Mouse (Mus musculus) G1E (cell line): ENCODE measurements at regions not wholly inside any gene's neighbourhood (a gene's known extent, or its start where the extent isn't known, plus 50 kb on each side); places are given as distances from the start of the nearest gene placed in this dataset.

ENCODE experiments used
- ATAC-seq: 2 replicates; pipeline ENCODE4 v1.8.0; 2016; ENCODE audit warnings: mild to moderate bottlenecking; ENCODE audit not compliant: insufficient number of reproducible peaks, poor library complexity, low FRiP score, severe bottlenecking; ENCODE audit errors: extremely low read depth
- DNase-seq: peaks from one replicate; pipeline ENCODE4 v3.0.0; 2012; ENCODE audit warnings: low spot score
- H3K27me3 ChIP-seq: 2 replicates; pipeline ENCODE4 v1.6.1; 2012; ENCODE audit warnings: mild to moderate bottlenecking, low read length, inconsistent platforms; ENCODE audit not compliant: insufficient read depth
- H3K36me3 ChIP-seq: replicated peaks from 2 replicates; pipeline ENCODE3; 2012; ENCODE audit warnings: mild to moderate bottlenecking, inconsistent platforms
- H3K4me1 ChIP-seq: 2 replicates; pipeline ENCODE4 v1.6.1; 2012; ENCODE audit warnings: low read depth, low read length, inconsistent platforms, mixed read lengths; ENCODE audit not compliant: insufficient read depth
- H3K4me3 ChIP-seq: 2 replicates; pipeline ENCODE4 v1.5.1; 2012; ENCODE audit warnings: low read depth, mild to moderate bottlenecking, inconsistent platforms, low read length, moderate library complexity, mixed read lengths
- H3K9me3 ChIP-seq: replicated peaks from 2 replicates; pipeline ENCODE4 v1.6.1; 2012; ENCODE audit warnings: inconsistent platforms
- CTCF ChIP-seq: IDR thresholded peaks from 2 replicates; pipeline ENCODE4 v1.5.1; 2012; ENCODE audit warnings: low read depth, low read length, inconsistent platforms, mixed read lengths
- GATA1 ChIP-seq: IDR thresholded peaks from 2 replicates; pipeline ENCODE4 v1.6.1; 2012; ENCODE audit warnings: borderline replicate concordance, low read length, inconsistent platforms, mixed read lengths
- GATA2 ChIP-seq: IDR thresholded peaks from 2 replicates; pipeline ENCODE4 v1.6.1; 2012; ENCODE audit warnings: low read depth, low read length, inconsistent platforms, borderline replicate concordance
- POLR2AphosphoS5 ChIP-seq: IDR thresholded peaks from 2 replicates; pipeline ENCODE4 v1.6.1; 2012; ENCODE audit warnings: low read depth, low read length, inconsistent platforms; ENCODE audit not compliant: insufficient replicate concordance
- TAL1 ChIP-seq: conservative IDR thresholded peaks from 2 replicates; pipeline ENCODE4 v1.6.1; 2012; ENCODE audit warnings: low read depth, low read length, inconsistent platforms, mixed read lengths

DNA sequence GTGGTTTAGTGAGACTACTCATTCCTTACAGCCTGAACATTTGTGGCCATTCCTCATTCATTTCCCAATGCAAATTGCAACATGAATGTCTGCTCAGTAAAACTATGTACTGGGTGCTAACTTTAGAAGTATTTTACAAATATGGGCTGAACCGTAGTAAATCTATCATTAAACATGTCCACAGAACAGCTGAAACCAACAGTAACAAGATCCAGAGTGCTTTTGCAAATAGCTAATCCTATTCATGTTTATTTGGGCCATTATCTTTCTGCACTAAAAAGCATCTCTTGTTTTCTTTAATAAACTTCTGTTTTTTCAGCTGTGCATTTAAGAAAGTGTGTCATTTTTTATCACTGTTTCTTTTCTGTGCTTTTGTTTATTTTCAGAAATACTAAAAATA, 1502.4 kb downstream of the Epha7 start:
- TF ChIP-seq GATA2: no peak
- TF ChIP-seq TAL1: no peak
- no peak for TF ChIP-seq POLR2AphosphoS5
- no peak for TF ChIP-seq CTCF
- no peak for TF ChIP-seq GATA1
- no peaks in the 10 kb centered on the region for H3K36me3 ChIP-seq
- no peaks in the 10 kb centered on the region for H3K27me3 ChIP-seq
- H3K4me3 ChIP-seq: no peak overlapping the region
- no peaks in the 10 kb centered on the region for H3K9me3 ChIP-seq
- no peaks in the 10 kb centered on the region; the same call in 1 of the 2 replicates for H3K4me1 ChIP-seq
- DNase-seq (no peak), ATAC-seq (no peak)

DNA sequence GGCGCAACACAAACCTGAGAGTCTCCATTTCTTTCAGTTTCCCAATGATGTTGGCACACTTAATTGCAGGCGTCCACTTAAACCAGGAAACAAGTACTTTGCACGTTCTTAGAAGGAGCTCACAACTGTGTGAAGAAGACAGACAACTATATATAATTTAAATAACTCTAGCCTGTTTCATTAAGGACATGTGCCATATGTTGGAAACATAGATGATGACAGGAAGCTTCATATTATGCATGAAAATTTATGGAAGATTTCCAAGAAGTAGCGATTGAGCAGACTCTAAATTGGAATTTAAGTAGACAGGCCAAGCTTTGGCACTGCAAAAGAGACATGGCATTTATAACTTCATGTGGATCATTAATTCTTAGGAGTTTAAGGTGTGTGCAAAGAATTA, 1504.1 kb downstream of the Epha7 start:
- TF ChIP-seq CTCF (no peak), GATA2 (no peak), TAL1 (no peak), GATA1 (no peak), POLR2AphosphoS5 (no peak)
- DNase-seq (no peak), ATAC-seq (no peak)
- no peak overlapping the region for H3K4me3 ChIP-seq
- H3K4me1 ChIP-seq: no peaks in the 10 kb centered on the region; the same call in 1 of the 2 replicates
- no peaks in the 10 kb centered on the region for H3K27me3 ChIP-seq
- no peaks in the 10 kb centered on the region for H3K9me3 ChIP-seq
- H3K36me3 ChIP-seq: no peaks in the 10 kb centered on the region

DNA sequence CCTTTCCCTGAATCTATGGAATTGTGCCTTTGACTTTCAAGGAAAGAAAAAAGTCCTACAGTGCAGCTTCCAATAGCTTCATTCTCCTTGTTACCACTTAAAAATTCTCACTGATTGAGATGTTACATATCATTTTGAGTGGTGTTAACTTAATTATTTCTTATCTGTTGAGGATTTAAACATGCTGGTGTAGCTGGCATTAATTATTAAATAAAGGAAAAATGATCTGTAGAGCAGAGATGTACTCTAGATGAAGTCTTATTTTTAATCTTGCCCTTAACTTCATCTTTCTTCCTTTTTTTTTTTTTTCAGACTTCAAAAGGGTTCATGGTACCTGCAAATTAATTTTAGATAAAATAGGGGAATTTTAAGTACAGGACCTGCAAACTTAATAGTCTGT, 1507.1 kb downstream of the Epha7 start:
- H3K9me3 ChIP-seq: no peaks in the 10 kb centered on the region
- DNase-seq: no peak
- H3K36me3 ChIP-seq: no peaks in the 10 kb centered on the region
- no peak for ATAC-seq
- no peaks in the 10 kb centered on the region for H3K4me1 ChIP-seq
- H3K4me3 ChIP-seq: no peak overlapping the region
- TF ChIP-seq GATA1 (no peak), POLR2AphosphoS5 (no peak), GATA2 (no peak), CTCF (no peak), TAL1 (no peak)
- H3K27me3 ChIP-seq: no peaks in the 10 kb centered on the region

DNA sequence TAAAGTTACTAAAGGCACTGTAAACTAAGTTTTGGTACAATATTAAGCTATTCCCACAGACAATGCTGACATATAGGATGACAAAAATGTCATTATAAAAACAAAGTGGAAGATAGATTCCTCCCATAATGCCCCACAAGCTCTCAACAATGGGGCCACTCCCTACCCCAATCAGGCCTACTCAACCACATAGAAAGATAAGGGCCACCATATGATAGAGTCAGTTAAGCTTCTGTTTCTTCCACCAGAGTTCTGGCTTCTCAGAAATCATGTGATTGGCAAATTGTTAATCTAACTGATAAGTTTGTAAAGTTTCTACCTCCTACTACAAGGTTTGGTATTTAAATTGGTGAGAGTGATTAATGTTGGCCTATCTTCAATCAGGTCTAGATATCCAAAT, 1534.6 kb downstream of the Epha7 start:
- H3K36me3 ChIP-seq: no peaks in the 10 kb centered on the region
- H3K4me1 ChIP-seq: peaks cover 22% of the 10 kb centered on the region
- H3K4me3 ChIP-seq: no peak overlapping the region
- no peaks in the 10 kb centered on the region for H3K9me3 ChIP-seq
- DNase-seq: no peak
- no peaks in the 10 kb centered on the region for H3K27me3 ChIP-seq
- ATAC-seq: peak; percentile 89
- no peak for TF ChIP-seq GATA2
- 0 out of 2 replicates have a peak, but pooled peaks have one; percentile 22 for TF ChIP-seq TAL1
